Mouse (Mus musculus): ENCODE results near the gene Tbc1d17.
"Not testable (repeated sequence)": the region's sequence is repeated elsewhere in the genome, so short reads cannot be mapped to it uniquely, and the experiment has no call there.

Tbc1d17 gene

DNA sequence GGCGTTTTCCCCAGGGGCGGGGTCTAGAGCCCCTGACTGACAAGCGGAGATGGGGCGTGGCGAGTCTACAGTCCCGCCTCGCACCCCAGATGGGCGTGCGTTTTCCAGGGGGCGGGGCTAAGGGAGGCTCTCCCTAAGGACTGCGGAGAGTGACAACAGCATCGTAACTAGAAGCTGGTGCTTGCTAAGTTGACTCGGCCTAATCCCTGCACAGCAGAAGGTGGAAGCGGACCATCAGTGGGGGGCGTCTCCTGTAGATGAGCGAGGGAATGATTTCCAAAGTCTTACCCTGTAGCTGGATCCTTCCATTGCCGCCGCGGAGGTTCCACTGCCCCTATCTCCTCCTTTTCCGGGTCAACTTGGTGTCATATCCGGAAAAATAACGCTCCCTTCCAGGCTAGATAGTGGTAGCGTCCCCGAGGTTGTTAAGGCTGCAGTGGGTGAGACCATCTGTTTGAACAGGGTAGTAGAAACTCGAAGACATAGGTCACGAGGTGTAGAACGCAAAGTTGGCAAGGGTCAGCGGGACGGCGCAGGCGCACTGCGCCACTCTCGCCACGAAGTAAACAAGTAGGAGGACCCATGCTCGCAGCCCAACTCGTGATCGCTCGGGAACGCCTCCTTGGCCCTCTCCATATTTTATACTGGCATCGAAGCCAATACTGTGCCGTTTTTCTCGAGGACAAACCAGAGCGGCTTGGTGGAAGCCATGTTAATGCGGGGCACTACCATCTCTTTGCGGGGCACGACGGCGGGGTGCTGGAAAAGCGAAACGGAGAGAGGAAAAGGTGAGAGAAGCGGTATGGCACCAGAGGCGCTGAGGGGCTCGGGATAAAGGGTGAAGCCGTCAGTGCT is at the start of gene Tbc1d17, which contains the start of gene Akt1s1:
TSS of gene Tbc1d17 (minus strand) at position 519 of the 855 bp plus-strand sequence.
TSS of gene Akt1s1 (plus strand) at position 431 of the 855 bp plus-strand sequence.
- peak; percentile 98 for DNase-seq (ENCODE audit: low spot score)

DNA sequence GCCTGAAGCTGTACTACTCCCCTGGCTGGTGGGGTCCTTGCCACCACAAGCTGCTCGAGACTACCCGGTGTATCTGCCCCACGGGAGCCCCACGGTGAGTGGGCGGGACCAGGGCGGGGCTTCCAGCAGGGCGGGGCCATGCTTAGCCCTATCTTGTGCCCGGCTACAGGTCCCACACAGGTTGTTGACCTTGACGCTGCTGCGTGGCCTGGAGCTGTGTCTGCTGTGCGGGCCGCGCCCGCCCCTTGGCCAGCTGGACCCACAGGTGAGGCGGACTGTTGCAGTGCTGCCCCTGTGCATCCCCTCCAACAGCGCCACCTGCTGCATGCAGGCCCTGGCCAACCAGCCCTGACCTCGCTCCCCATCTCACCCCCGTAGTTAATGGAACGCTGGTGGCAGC is 49.7 kb upstream of the Tbc1d17 start:
- peak; percentile 13 for DNase-seq (ENCODE audit: low spot score)

DNA sequence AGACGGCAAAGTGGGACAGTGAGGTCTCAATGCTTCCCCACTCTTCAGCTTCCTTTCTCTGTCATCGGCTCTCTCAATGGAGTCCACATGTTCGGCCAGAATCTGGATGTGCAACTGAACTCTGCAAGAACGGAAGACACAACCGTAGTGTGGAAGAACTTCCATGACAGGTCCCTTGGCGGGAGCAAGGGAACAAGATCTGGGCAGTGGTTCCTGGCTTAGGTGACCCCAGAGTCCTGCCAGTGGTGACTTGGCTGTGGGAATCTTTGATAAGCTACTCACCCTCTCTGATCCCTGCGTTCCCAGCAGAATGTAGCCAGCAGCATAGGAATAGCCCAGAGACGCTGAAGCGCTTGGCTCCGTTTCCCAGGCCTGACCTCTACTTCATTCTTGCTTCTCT is 47.6 kb upstream of the Tbc1d17 start:
- DNase-seq (ENCODE audit: low spot score): no peak

DNA sequence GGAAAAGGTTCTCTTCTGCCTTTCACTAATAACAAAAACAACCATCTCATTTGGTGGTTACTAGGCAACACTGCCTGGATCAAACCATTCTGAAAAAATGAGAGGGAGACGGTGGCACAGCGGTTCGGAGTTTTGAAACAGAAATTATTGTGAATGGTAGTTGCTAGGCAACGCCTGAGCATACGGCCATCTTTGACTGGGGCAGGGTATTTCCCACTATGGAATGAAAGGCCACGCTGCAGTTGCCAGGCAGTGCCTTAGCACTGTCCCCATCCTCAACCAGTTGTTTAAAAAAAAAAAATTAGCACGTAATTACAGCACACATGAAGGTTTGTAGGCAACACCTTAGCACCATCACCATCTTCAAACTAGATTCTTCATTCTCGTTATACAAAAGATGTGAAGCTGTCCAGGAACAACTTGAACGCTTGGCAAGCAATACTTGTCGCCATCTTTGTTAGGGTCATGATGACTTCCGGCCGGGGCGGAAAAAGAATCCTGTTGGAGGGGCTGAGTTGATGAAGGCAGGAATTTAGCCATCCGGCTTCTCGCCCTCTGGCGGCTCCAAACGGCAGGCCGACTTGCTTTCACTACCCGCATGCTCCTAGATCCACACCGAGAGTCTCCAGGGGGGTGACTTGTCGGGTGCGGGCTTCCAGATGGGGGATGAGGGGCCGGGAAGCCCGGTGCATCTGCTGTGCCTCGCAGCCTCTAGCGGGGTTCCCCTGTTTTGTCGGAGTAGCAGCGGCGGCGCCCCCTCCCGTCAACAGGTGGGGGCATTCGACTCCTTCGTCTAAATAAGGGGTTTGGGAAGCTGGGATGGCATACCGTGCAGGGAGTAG is 46.9 kb upstream of the Tbc1d17 start, which contains the start of gene Fuz:
TSS of gene Fuz (plus strand) at position 487 of the 842 bp plus-strand sequence.
- peak; percentile 97 for DNase-seq (ENCODE audit: low spot score)

DNA sequence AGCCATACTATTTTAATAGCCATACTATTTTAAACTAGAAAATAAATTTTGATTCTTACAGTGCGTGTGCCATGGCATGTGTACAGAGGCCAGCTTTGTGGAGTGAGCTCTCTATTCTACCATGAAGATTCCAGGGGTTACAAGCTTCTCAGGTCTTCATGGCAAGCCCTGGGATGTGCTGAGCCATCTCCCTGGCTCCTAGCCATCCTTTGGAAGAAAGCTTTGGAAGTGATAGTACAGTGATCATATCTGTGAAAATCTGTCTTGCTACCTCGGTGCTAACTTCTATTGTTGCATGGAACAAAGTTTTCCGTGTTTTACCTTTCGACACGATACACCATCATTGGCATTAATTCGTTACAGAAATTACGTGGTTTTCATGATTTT is 46.3 kb upstream of the Tbc1d17 start:
- DNase-seq (ENCODE audit: low spot score): no peak

DNA sequence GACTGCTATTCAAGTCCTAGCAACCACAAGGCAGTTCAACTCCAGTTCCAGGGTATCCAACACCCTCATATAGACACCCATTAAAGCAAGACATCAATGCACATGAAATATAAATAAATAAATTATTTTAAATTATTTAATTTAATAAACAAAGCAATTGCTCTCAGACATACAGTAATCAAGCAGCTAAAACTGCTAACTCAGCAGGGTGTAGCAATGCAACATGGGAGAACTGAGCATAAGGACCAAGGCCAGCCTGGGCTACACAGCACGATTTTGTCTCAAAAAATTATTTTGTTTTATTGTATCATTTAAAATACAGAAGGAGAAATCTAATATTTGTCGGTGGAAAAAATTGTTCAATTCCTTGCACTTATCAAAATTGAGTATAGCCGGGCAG is 45.3 kb upstream of the Tbc1d17 start:
- DNase-seq (ENCODE audit: low spot score): no peak

DNA sequence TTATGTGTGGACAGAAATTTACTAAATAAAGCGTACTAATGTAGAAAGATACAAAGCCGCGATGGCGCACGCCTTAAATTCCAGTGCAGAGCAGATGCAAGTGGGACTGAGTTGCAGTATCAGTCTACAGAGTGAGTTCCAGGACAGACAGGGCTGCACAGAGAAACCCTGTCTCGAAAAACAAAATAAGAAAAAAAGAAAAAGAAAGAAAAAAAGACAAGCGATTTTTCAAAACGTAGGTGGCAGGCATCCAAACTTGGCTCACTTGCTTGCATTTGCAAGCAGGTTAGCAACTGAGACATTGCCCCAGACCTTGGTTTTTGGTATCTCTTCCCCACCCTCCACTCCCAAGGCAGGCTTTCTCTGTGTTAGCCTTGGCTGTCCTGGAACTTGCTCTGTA is 44.3 kb upstream of the Tbc1d17 start:
- DNase-seq (ENCODE audit: low spot score): peak; percentile 35

DNA sequence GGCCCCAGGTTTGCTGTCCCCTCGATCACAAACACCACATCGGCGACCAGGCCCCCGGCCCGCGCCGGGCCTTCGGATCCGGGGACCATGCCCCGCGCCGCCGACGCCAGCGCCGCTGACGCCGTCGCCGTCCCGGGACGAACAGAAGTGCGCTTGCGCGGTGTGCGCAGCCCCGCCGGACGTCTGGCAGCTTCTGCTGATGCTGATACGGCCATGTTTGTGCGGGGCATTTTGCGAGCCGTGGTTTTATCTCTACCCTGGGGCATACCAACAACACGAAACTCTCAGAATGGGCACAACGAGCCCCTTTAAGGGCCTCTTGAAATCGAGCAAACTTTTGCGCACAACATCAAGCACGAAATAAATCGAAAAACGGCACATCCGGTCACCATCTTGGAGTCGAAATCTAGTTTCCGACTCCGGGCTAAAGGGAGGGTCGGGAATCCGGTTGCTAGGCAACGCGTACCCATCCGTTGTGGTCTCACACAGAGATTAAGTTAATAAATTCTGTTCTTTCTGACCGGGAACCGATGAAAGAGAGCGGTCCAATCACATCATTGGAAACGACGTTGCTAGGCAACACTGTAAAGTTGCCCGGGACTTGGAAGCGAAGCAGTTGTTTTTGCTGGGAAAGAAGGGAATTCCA is 43.5 kb upstream of the Tbc1d17 start, which contains the start of gene Med25:
TSS of gene Med25 (minus strand) at position 437 of the 646 bp plus-strand sequence.
- peak; percentile 98 for DNase-seq (ENCODE audit: low spot score)

DNA sequence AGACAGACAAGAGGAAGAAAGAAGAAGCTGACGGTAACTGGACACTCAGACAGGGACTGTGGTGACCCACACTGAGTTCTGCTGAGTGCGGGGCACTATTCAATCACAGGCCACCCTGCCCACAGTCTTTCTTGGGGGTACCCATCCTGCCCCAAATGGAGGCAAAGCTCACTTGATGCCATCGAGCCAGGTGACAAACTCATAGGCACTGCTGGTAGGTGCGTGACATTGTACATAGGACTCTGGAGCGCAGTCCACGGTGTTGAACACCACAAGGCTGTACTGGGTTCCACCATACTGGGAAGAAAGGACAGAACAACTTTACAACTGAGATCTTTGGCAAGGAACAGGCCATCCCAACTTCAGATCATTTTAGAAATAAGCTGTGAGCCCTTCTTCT is 42.7 kb upstream of the Tbc1d17 start:
- no peak for DNase-seq (ENCODE audit: low spot score)

DNA sequence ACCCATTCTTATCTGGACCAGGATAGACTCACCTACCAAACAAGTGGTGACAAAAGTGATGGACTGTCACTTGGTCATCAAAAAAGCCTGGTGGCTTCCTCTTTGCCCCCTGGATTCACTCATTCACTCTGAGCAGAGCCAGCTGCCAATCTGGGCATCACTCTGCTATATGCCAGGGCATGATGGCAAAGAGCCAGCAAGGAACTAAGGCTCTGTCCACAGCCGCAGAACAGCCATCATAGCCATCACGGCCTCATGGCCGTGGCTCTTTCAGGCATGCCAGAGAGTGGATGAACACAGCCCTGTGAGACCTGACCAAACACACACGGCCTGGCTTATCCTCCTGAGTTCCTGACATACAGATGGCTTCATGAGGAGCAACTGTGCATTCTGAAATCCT is 41.9 kb upstream of the Tbc1d17 start:
- DNase-seq (ENCODE audit: low spot score): no peak

DNA sequence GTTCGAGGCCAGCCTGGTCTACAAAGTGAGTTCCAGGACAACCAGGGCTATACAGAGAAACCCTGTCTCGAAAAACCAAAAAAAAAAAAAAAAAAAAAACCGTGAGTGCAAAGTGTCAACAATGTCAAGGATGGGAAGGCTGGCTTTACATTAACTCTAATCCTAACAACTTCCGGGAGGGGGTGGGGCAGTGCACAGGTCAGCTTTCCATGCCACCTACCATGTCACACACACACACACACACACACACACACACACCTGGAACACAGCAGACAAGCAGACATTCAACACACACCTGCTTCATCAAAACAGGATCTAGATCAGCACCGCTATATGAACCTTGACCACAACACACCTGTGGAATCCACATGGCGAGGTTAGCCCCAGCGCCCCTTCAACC is 41.3 kb upstream of the Tbc1d17 start:
- DNase-seq (ENCODE audit: low spot score): no peak

DNA sequence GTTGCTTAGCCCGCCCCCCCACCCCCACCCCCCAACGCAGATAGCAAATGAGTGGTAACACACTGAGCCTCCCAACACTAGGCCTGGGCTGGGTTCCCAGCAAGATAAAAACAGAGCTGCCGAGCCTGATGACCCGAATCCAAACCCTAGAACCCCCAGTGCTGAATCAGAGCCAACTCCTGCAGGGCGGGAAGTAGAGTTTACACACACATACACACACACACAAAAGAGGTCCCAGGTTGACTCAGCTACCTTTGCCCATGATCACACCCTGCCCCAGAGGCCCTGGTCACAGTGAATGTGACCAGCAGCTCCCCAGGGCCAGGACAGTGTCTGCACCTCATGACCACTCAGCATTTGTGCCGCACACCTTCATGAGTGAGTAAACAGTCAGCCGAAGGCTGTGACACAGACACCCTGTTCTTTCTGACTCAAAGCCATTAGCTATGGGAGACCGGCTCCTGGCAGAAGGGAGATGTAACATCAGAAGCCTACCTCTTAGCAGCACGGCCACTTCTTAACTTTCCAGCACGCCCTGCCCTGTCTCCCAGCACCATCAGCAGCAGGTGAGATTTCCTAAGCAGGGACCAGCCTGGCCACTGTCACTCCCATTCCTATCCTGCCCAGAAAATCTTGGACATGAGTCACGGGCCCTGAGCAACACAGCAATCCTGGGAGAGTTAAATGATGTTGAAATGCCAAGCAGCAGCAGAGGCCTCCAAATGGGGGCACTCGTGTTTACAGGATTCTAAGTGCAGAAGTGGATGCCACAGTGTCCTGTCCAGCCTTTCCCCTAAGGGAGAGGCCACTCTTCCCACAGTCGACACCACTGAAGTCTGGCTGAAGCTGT is 39.6 kb upstream of the Tbc1d17 start:
- no peak for DNase-seq (ENCODE audit: low spot score)

DNA sequence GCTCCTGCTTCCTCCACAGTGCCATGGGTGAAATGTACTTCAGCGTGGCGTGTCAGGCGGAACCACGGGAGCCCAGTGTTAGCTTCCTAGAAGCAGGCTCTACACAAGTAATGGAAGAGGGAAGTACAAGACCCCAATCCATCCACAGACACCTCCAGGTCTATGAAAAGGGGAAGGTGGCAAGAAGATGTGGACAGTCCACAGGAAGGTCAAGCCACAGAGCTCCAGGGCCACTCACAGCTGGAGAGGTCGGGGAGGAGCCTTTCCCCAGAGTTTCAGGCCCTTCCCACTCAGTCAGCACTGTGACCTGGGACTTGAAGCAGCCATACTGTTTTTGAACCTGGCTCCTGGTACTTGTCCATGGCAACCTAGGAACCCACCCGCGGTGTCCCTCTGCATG is 38.1 kb upstream of the Tbc1d17 start:
- DNase-seq (ENCODE audit: low spot score): no peak

DNA sequence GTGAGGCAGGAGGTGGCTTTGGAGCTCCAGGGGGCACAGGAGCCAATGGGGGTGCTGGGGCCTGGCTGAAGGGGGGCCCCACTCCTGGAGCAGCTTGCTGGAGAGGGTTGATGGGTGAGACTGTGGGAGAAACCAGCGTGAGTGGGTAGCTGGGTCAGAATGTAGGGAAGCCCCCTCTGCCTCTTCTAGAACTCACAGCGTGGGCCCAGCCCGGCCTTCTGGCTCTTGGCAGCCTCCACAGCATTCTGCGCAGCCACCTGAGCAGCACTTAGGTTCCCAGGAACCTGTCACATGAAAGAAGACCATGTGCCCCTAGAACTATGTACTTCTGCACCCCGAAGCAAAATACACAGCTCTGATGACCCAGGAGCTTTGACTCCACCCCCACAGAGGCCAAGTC is 35.8 kb upstream of the Tbc1d17 start:
- no peak for DNase-seq (ENCODE audit: low spot score)

DNA sequence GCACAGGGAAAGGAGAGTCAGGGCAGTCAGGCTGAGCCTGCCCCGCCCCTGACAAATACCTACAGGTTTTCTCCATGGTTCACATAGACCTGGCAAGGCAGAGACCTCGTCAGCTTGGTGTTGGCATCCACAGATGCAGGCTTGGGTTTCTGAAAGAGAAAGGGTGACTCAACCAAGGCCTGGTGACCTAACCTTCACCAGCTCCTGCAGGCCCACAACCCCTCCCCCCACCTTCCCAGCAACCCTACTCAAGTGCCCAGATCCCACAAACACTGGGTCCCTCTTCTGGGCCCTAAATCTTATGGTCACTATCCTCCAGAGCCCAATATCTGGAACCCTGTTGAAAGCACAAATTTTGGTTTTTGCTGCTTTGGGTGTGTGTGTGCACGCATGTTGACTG is 34.2 kb upstream of the Tbc1d17 start:
- no peak for DNase-seq (ENCODE audit: low spot score)

DNA sequence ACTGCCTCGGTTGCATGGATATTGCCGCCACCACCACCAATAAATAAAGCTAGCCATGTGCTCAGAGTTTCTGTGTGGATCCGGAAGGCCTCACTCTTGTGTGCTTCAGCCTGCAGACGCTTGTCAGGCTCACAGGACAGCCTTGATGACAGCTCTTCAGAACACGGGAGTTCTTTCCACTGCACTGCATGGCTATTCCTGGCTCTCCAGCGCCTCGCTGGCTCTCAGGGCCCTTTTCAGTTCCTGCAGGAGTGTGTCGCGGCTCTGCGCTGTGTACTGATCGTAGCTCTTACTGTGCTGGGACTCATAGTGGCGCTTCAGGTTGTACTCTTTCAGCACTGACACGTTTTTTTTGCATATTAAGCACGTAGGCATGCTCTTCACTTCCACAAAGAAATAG is 29.0 kb upstream of the Tbc1d17 start:
- DNase-seq (ENCODE audit: low spot score): no peak

DNA sequence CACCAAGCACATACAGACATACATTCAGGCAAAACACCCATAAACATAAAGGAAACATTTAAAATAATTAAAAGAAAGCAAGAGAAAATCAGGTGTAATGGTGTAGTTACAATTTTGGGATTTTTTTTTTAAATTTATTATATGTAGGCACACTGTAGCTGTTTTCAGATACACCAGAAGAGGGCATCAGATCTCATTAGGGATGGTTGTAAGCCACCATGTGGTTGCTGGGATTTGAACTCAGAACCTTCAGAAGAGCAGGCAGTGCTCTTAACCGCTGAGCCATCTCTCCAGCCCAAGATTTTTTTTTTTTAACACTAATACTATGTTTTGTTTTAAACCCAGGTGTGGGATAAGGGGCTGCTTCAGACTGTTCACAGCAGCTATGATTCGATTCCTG is 22.9 kb upstream of the Tbc1d17 start:
- not testable (repeated sequence) for DNase-seq (ENCODE audit: low spot score)

DNA sequence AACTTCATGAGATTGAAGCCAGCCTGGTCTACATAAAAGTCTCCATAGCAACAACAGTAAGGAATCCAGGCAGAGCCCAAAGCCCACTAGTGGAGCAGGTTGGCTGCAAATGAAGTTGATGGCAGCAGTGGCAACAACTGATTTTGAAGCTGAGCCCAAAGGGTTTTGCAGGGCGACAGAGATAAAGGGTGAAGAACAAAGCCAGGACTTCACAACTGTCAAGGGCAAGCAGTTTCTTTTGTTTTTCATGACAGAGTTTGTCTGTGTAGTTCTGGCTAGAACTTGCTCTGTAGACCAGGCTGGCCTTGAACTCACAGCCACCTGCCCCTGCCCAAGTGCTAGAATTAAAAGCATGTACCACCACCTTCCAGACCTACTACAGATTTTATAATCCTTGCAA is 22.3 kb upstream of the Tbc1d17 start:
- no peak for DNase-seq (ENCODE audit: low spot score)

DNA sequence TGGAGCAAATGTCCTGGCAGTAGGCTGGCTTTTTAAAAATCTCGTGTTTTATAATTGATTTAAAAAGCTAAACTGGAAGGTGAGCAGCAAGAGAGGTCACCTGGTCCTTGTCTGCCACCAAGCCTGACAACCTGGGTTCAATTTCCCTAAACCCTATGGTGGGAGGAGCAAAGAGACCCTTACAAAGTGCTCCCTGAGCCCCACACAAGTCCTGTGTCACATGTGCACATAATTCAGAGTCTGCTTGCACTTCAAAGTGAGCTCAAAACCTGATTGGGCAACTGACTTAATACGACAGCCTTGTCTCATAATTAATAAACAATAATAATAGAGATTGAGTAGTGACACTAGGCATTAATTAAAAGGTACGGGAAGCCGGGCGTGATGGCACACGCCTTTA is 21.7 kb upstream of the Tbc1d17 start:
- no peak for DNase-seq (ENCODE audit: low spot score)

DNA sequence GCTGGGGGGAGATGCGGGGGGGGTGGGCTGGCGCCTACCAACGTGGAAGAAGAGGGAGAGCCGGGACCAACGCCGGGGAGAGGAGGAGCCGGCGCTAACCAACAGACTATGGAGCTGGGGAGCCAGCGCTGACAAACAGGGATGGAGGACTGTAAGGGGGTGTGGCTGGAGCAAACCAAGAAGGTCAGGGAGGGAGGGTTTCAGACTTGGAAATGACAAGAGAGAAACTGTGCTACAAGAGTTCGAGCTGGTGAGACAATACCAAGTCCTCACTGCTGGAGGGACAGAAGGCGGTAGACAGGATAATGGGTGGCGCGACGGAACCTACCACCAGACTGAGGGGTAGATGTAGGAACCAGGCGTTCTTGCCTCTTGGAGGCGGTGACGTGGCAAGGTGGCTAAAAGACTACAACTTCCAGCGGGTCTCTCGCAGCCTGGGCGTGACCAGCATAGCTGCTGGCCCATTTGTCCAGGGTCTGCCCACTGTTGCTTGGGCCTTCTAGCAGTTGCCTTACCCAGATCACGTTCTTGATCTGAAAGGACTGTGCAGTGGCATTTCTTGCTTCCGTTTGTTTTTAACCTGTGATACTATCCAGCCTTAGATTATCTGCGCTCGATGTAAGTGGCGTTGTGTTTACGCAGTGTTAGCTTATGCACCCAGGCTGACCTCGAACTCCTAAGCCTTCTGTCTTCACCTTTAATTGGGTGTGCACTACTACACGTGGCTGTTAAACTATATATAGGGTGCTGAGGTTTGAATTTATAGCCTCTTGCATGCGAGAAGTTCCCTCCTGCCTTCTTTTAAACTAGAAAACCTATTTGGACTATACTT is 21.0 kb upstream of the Tbc1d17 start, which contains the start of gene Ptov1:
TSS of gene Ptov1 (minus strand) at position 92 of the 832 bp plus-strand sequence.
- peak; percentile 97 for DNase-seq (ENCODE audit: low spot score)
